Mouse (Mus musculus) layer of hippocampus, postnatal 36 days (tissue): ENCODE data around the gene Olfr1135. TPM values are rescaled to one million over a fixed set of nuclear protein-coding genes. Genes with fewer than 3 reads are reported as not detected.

Experiments
- DNase-seq, 2 experiments: peaks; one replicate each; pipeline ENCODE4 v3.0.0; 2022
- total RNA-seq, 2 experiments: library from RNA; stranded (reverse); gene quantifications; 2 replicates each; pipeline ENCODE4 v1.2.3; 2021

The Olfr1135 gene
- total RNA-seq = not detected

DNA sequence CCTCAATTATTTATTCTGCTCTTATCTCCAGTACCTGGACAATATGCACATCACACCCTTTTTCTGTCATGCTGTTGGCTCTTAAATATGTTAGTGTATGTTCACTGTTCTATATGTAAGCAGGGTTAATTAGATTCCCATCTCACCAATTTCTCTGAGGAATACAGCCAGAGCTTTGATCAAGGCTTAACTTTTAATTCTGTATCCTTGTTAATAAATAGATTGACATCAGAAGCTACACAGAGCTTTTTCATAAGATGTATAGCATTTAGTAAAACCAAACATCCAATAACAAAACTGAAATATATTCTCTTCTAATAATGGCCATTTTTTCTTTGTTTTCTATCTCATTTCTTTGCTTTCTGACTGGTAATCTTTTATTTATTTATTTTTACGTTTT, at the start of gene Olfr1135:
Olfr1135 (minus strand) TSS at position 101 of the 400 bp plus-strand sequence.
- DNase-seq = no peak

DNA sequence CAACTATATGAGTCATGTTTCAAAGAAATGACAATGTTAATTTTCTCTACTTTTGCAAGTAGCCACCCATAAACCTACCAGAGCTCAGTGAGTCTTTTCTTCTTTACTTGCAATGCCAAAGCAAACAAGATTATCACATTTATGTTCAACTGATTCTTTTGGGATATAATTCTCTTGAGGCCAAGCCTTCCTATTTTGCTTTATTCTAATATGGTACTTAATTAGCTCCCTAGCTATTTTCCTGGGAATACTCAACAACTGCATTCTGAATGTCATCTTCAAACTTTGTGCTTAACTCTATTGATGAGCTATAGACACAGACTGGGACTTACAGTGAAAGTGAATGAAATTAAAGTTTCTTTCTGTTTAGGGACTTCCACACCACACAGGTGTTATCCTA, 39.6 kb upstream of the Olfr1135 start, which contains the start of gene Olfr1137:
Olfr1137 (minus strand) TSS at position 101 of the 400 bp plus-strand sequence.
- no peak for DNase-seq

DNA sequence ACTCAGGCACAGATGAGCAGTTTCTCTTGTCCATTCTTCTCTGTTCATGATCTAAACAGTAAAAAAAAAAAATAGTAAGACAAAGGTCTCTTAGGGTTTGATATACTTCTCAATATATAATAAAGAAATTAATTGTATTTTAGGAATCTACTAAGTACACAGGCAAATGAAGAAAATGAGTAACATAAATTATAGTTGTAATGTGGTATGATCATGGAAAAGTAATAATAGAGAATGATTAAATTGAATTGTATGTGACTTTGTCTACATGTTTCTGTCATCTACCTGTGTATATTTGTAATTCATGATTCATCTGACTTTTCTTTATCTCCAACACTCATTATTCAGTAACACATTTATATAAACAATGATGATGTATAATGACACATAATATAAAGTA, 20.4 kb upstream of the Olfr1135 start, which contains the start of gene Olfr1136:
Olfr1136 (minus strand) TSS at position 101 of the 400 bp plus-strand sequence.
- no peak for DNase-seq

DNA sequence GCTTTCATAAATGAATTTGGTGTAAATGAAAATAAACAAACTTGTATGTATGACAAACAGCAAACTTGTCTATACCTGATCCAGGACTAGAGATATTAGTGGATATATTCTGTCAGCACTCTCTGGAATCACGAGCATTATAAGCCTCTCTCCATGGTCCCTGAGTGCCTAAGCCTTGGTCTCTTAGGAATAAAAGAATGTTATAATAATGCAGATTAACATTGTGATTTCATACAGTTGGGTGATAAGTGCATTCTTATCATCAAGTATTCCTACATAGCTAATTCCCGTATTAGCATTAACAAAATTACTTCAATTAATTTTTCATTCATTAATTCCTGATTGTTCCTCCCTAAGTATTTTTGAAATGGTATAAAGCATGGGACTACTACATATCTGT, 15.1 kb downstream of the Olfr1135 start, which contains the start of gene Olfr1134:
Olfr1134 (minus strand) TSS at position 101 of the 400 bp plus-strand sequence.
- DNase-seq = no peak

DNA sequence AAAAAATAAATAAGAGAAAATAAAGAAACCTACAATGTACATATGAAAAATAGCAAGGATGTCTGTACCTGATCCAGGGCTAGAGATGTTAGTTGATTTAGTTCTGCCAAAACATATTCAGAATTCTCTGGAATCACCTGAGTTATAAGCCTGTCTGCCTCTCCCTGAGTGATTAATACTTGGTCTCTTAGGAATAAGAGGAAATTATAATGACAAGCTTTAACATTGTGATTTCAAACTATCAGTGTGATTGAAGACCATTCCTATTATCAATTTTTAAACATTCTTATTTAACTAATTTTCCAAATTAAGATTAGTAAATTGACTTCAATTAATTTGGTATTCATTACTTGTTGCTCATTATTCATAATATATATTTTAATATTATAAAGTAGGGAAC, 26.2 kb downstream of the Olfr1135 start, which contains the start of gene Olfr1133:
Olfr1133 (minus strand) TSS at position 101 of the 400 bp plus-strand sequence.
- no peak for DNase-seq

DNA sequence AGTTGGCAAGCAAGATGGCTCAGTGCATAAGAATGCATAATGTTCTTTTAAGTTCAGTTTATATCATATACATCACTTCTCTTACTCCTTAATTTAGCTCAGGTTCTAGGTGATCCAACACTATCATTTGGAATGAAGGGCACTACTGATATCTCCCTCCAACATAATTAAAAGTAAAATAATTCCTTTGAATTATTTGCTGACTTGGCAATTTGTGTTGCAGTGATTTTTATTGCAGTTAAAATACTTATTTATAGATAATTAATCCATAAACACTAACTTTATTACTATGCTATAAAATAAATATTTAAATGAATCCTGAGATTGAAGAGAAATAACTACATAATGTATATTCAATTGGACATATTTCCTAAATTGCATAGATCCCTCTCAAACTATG, 31.0 kb downstream of the Olfr1135 start:
- DNase-seq = no peak

DNA sequence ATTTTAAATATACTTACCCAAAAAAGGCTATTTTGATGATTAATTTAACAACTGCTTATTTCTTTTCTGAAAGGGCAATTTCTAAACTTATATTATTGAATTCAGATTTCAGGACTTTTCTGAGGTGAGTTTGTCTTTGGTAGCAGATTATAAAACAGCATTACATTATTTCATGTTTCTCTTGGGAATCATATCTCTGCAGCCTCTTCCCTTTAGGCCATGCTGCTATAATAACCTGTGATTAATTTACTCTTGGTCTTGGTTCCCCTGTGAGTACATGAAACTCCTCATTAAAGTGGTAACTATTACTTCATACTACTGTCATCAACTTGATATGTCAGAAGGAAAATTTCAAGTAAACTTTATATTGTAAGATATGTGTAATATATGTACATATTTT, 36.0 kb downstream of the Olfr1135 start, which contains the start of gene Olfr1132:
Olfr1132 (minus strand) TSS at position 101 of the 400 bp plus-strand sequence.
- no peak for DNase-seq

DNA sequence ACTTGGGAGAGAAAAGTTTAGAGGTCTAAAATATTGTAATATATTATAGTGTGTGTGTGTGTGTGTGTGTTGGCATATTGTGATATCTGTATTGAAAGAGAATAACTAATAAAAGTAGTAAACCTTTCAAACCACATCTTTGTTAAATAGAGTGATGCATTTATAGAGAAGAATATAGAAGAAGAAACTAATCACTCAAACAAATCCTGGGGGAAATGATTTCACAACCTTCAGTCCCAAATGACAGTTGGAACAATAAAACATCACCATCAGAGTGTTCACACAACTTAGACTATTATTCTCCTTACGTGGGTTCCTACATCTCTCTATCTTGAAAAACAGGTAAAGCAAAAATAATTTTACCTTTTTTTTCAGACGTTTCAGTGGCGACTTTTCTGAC, 46.7 kb downstream of the Olfr1135 start, which contains the start of gene Olfr1131:
Olfr1131 (plus strand) TSS at position 301 of the 400 bp plus-strand sequence.
- DNase-seq = no peak

Other genes with a start within 250 kb of the Olfr1135 start
- gene Olfr1124, start 243.4 kb downstream of the Olfr1135 start, total RNA-seq = not detected
- not detected for gene Olfr1126, start 219.7 kb downstream of the Olfr1135 start, total RNA-seq
- not detected for gene Pramel7, start 176.6 kb downstream of the Olfr1135 start, total RNA-seq
- gene Pramel6, start 167.1 kb downstream of the Olfr1135 start, total RNA-seq = not detected
- not detected for gene Olfr153, start 141.9 kb downstream of the Olfr1135 start, total RNA-seq
- gene Olfr1128, start 128.1 kb downstream of the Olfr1135 start, total RNA-seq = not detected
- not detected for gene Olfr1129, start 99.8 kb downstream of the Olfr1135 start, total RNA-seq
- not detected for gene Olfr1130, start 67.5 kb downstream of the Olfr1135 start, total RNA-seq
- gene Olfr1131, start 46.6 kb downstream of the Olfr1135 start, total RNA-seq = not detected
- gene Olfr1132, start 36.1 kb downstream of the Olfr1135 start, total RNA-seq = not detected
- not detected for gene Olfr1133, start 26.3 kb downstream of the Olfr1135 start, total RNA-seq
- not detected for gene Olfr1134, start 15.2 kb downstream of the Olfr1135 start, total RNA-seq
- not detected for gene Olfr1136, start 20.3 kb upstream of the Olfr1135 start, total RNA-seq
- not detected for gene Olfr1137, start 39.5 kb upstream of the Olfr1135 start, total RNA-seq
- not detected for gene Olfr1138, start 66.3 kb upstream of the Olfr1135 start, total RNA-seq
- not detected for gene Olfr1140, start 70.1 kb upstream of the Olfr1135 start, total RNA-seq
- not detected for gene Olfr1141, start 80.3 kb upstream of the Olfr1135 start, total RNA-seq
- not detected for gene Olfr152, start 105.8 kb upstream of the Olfr1135 start, total RNA-seq
- gene Olfr1143, start 126.9 kb upstream of the Olfr1135 start, total RNA-seq = not detected
- gene Olfr1145, start 136.2 kb upstream of the Olfr1135 start, total RNA-seq = not detected
- gene Olfr1148, start 156.9 kb upstream of the Olfr1135 start, total RNA-seq = not detected
- not detected for gene Olfr1150-ps1, start 170.3 kb upstream of the Olfr1135 start, total RNA-seq
- not detected for gene Olfr1151, start 182.2 kb upstream of the Olfr1135 start, total RNA-seq
- gene Olfr1152, start 192.8 kb upstream of the Olfr1135 start, total RNA-seq = not detected
- not detected for gene Olfr1153, start 221.3 kb upstream of the Olfr1135 start, total RNA-seq
- gene Olfr1154, start 231.5 kb upstream of the Olfr1135 start, total RNA-seq = not detected